ENCODE assay signal across 17 mouse cellular contexts in the genomic region with DNA sequence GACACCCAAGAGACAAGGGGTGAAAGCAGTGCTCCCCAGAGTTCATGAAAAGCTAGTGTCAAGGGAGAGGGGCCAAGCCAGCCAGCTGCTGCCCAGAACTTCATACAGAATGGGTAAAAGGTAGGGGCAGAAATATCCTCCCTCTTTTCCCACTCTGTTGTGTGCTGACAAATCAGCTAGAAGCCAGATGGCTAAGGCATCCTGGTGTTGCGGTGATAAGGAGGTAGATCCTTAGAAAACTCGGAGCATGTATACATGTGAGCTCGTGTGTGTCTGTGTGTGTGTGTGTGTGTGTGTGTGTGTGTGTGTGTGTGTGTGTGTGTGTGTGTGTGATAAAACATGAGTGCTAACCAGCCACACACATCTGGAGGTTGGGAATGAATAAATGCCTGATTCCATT.
"Had no signal": no experiment of that assay in that cellular context is flagged by ENCODE, and none has a peak within 500 bp of the region (broad histone marks: within the 10 kb centered on the region; RNA-seq: fewer than 3 reads in every experiment).

No protein-coding gene starts in this region.

- H3K27ac ChIP-seq: kidney, postnatal 0 days; limb, embryonic 15.5 days; midbrain, embryonic 10.5 days; neural tube, embryonic 15.5 days had no signal

- H3K36me3 ChIP-seq: limb, embryonic 15.5 days; midbrain, embryonic 10.5 days; neural tube, embryonic 15.5 days had no signal

- H3K9ac ChIP-seq: limb, embryonic 15.5 days; neural tube, embryonic 15.5 days had no signal

- ATAC-seq: lung, postnatal 0 days had no signal

- H3K4me1 ChIP-seq: midbrain, embryonic 10.5 days had no signal

- H3K27me3 ChIP-seq: limb, embryonic 15.5 days; neural tube, embryonic 15.5 days had no signal

- H3K9me3 ChIP-seq: limb, embryonic 15.5 days; midbrain, embryonic 10.5 days; neural tube, embryonic 15.5 days had no signal

- H3K4me3 ChIP-seq: limb, embryonic 15.5 days; midbrain, embryonic 10.5 days; myocyte; neural tube, embryonic 15.5 days had no signal

- DNase-seq: kidney, adult 9 months; kidney, postnatal 36 days; layer of hippocampus, adult 9-11 months; layer of hippocampus, postnatal 36 days; lung, adult 2 months; lung, postnatal 36 days; midbrain, embryonic 14.5 days; right cerebral cortex, adult 18-20 months; spleen, adult 18-20 months; thymus, adult 18-20 months; thymus, postnatal 14 days had no signal

- H3K4me2 ChIP-seq: limb, embryonic 15.5 days; neural tube, embryonic 15.5 days had no signal
